Mouse (Mus musculus): ENCODE results near the gene Pakap.

- TF ChIP-seq GATA1 (IDR thresholded peaks at IDR 0.05; ENCODE audit: borderline replicate concordance, low read length) = no peak
- TF ChIP-seq FLI1 (IDR thresholded peaks at IDR 0.05; ENCODE audit: low read length) = no peak
Measured at GRCm38 (mm10) chr4:57852461-57853040, 284.6 kb downstream of the Pakap start.

Data from megakaryocyte, embryonic 14.5 days (primary cell).